Mouse (Mus musculus) limb, embryonic 15.5 days (tissue): ENCODE measurements around the gene Ndufa13. TPM values are rescaled to one million over a fixed set of nuclear protein-coding genes. Genes with fewer than 3 reads are reported as not detected.

Source experiments
- ATAC-seq: fragments of 200-750 bp; cut with Nextera tagmentation; 2 replicates; pipeline ENCODE4 v1.8.0; 2017; ENCODE audit warnings: low read depth, moderate TSS enrichment; ENCODE audit not compliant: insufficient number of reproducible peaks, low FRiP score, low TSS enrichment
- H3K27ac ChIP-seq: fragments of 300-500 bp; sonication (generic); 2 replicates; pipeline ENCODE4 v1.5.1; 2015; ENCODE audit warnings: moderate library complexity, mild to moderate bottlenecking, inconsistent platforms
- H3K27me3 ChIP-seq: fragments of 300-500 bp; sonication (generic); 2 replicates; pipeline ENCODE4 v1.6.1; 2015; ENCODE audit warnings: inconsistent platforms
- H3K36me3 ChIP-seq: fragments of 300-500 bp; sonication (generic); 2 replicates; pipeline ENCODE4 v1.6.1; 2015; ENCODE audit warnings: inconsistent platforms
- H3K4me1 ChIP-seq: fragments of 300-500 bp; sonication (generic); 2 replicates; pipeline ENCODE4 v1.6.1; 2015; ENCODE audit warnings: inconsistent platforms
- H3K4me2 ChIP-seq: fragments of 300-500 bp; sonication (generic); 2 replicates; pipeline ENCODE4 v1.6.1; 2015; ENCODE audit warnings: mild to moderate bottlenecking, inconsistent platforms
- H3K4me3 ChIP-seq: fragments of 300-500 bp; sonication (generic); 2 replicates; pipeline ENCODE4 v1.5.1; 2015; ENCODE audit warnings: mild to moderate bottlenecking, inconsistent platforms
- H3K9ac ChIP-seq: fragments of 300-500 bp; sonication (generic); 2 replicates; pipeline ENCODE4 v1.6.1; 2015; ENCODE audit warnings: inconsistent platforms
- H3K9me3 ChIP-seq: fragments of 300-500 bp; sonication (generic); 2 replicates; pipeline ENCODE4 v1.6.1; 2016; ENCODE audit warnings: inconsistent platforms
- WGBS: fragments of 180-500 bp; shearing (Covaris S2); methylation state at CpG from one replicate; pipeline ENCODE4 v1.1.7; 2015; 5-methylcytosine and 5-hydroxymethylcytosine counted together
- polyA plus RNA-seq: library from polyadenylated mRNA; unstranded; fragments of >200 nt; fragmentation: Nextera tagmentation; extraction: Ambion mirVana; gene quantifications from 2 replicates; pipeline ENCODE4 v1.2.1, GENCODE M21; 2015

Ndufa13 gene
- polyA plus RNA-seq, 1 experiment from 2014 or later: 168 TPM

DNA sequence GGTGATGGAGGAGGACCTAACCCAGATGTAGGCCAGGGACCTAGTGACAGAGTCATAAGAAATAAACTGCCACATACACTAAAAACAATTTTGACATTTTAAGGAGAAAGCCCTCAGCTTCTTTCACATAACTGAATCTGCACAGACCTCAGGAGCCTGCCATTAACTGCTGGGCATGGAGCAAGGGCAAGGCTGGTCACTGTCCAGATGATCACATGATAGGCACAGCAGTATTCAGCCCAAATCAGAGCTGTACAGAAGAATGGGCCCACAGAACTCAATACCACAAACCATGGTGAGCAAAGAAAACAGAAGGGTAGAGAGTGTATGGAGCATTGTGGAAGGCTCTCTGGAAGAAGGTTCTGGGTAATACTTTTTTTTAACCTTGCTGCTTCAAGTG, 24.5 kb upstream of the Ndufa13 start:
- Histone ChIP-seq H3K4me3 (no peak overlapping the region), H3K27me3 (no peaks in the 10 kb centered on the region), H3K4me1 (no peaks in the 10 kb centered on the region), H3K36me3 (peaks cover 6% of the 10 kb centered on the region; the same call in 1 of the 2 replicates), H3K9me3 (no peaks in the 10 kb centered on the region), H3K9ac (no peak overlapping the region), H3K27ac (no peak overlapping the region), H3K4me2 (no peak overlapping the region)
- no peak for ATAC-seq

DNA sequence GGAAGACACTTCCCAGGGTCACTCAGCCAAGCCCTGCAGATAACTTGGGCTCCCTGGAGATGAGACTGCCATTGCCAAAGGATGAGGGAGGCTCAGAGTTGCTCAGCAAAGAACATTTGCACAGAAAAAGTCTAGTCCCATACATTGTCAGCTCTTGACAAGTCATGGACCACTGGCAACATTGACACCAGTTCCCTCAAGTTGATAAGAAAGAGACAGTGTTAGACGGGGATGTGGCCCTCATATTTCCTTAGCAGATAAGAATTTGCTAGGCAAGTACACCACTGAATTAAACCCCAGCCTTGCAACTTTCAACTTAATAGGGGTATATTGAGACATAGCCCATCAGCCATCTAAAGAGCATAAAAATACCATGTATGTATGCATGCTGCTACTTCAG, 21.6 kb upstream of the Ndufa13 start:
- WGBS: 68% methylated on average over 1 of the region's 1 CpGs
- no peak overlapping the region for H3K4me2 ChIP-seq
- no peak overlapping the region for H3K4me3 ChIP-seq
- no peaks in the 10 kb centered on the region for H3K9me3 ChIP-seq
- no peak overlapping the region for H3K27ac ChIP-seq
- no peak for ATAC-seq
- H3K4me1 ChIP-seq: peaks cover 23% of the 10 kb centered on the region
- H3K36me3 ChIP-seq: peaks cover 6% of the 10 kb centered on the region; the same call in 1 of the 2 replicates
- H3K27me3 ChIP-seq: no peaks in the 10 kb centered on the region
- H3K9ac ChIP-seq: no peak overlapping the region

DNA sequence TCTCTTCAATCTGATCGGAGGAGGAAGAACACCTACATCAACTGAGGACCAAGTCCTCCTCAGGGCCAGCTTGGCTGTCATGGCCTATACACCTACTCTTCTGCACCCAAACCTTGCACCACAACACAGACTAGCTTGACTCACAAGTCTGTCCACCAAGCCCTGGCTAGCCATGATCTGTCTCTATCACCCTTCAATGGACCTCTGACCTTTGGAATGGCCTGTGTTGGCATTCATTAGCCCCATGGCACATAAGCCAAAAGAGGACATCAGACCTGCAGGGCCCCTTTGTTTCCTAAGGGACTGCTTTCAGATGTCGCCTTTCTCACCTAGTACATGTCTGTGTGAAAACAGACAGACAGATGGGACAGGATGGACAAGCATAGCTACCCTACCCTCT, 18.8 kb upstream of the Ndufa13 start:
- WGBS: 94% methylated on average over 2 of the region's 2 CpGs
- no peaks in the 10 kb centered on the region for H3K27me3 ChIP-seq
- peaks cover 18% of the 10 kb centered on the region for H3K36me3 ChIP-seq
- peaks cover 23% of the 10 kb centered on the region for H3K4me1 ChIP-seq
- peak overlapping the region; percentile 55; the same call in 1 of the 2 replicates for H3K27ac ChIP-seq
- H3K4me2 ChIP-seq: no peak overlapping the region
- no peaks in the 10 kb centered on the region for H3K9me3 ChIP-seq
- no peak overlapping the region for H3K4me3 ChIP-seq
- H3K9ac ChIP-seq: no peak overlapping the region
- ATAC-seq: no peak

DNA sequence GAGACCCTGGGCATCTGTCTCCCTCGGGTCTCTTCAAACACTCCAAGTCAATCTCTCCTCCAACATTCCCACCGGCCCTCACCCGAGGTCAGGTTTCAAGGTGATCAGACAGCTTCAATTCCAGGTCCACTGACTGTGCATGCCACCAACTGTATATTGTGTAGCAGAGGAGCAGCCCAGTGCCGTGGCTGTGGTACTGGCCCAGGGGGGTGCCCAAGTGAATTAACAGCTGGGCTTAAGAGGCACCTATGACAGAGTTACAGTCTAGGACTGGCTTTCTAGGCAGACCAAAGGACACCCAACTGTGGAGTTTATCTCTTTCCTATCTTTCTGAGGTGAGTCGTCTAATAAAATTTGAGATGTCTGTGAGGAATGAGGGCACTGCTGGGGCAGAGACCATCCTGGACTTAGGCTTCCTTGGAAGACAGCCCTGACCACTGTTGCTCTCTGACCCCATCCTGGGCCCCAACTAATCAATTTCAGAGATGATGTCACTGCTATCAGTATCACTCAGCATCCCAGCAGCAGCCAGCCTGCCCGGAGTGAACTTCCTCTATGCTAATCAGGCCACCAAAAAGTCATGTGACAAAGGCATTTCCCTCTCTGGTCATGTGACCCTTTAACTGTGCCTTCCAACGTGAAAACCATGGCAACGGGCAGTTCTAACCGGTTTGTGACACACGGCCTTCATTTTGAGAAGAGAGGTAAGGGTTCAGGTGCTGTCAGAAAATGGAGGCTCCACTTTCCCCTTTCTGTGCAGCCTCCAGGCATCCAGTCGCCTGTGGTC, 17.7 kb upstream of the Ndufa13 start:
- no peaks in the 10 kb centered on the region for H3K9me3 ChIP-seq
- ATAC-seq: no peak; the same call in 1 of the 2 replicates
- H3K9ac ChIP-seq: no peak overlapping the region
- H3K27me3 ChIP-seq: no peaks in the 10 kb centered on the region
- WGBS: 44% methylated on average over 11 of the region's 11 CpGs
- peaks cover 29% of the 10 kb centered on the region for H3K36me3 ChIP-seq
- no peak overlapping the region for H3K4me3 ChIP-seq
- H3K4me2 ChIP-seq: no peak overlapping the region
- peaks cover 23% of the 10 kb centered on the region for H3K4me1 ChIP-seq
- peak overlapping the region; percentile 55 for H3K27ac ChIP-seq

DNA sequence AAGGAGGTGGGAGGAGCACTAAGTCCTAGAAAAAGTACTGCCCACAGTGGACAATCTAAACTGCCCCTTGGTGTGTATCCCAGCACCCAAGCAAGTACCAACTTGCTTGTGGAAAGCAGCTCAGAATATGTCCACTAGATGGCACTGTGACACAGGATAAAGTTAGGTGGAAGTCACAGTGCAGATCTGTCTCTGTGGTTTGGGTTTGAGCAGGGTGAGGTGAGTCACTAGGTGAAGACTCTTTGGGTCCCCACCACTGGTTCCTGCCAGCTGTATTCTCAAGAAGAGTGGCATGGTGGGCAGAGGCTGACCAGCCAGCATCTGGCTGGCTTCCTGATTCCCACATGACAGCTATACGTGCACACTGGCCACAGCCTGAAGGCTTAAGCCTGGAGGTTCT, 16.7 kb upstream of the Ndufa13 start:
- H3K9me3 ChIP-seq: no peaks in the 10 kb centered on the region
- H3K4me2 ChIP-seq: no peak overlapping the region
- no peaks in the 10 kb centered on the region for H3K27me3 ChIP-seq
- no peak overlapping the region for H3K9ac ChIP-seq
- WGBS: 55% methylated on average over 1 of the region's 1 CpGs
- peaks cover 23% of the 10 kb centered on the region for H3K4me1 ChIP-seq
- no peak for ATAC-seq
- H3K36me3 ChIP-seq: peaks cover 40% of the 10 kb centered on the region
- peak overlapping the region; percentile 51 for H3K27ac ChIP-seq
- no peak overlapping the region for H3K4me3 ChIP-seq

DNA sequence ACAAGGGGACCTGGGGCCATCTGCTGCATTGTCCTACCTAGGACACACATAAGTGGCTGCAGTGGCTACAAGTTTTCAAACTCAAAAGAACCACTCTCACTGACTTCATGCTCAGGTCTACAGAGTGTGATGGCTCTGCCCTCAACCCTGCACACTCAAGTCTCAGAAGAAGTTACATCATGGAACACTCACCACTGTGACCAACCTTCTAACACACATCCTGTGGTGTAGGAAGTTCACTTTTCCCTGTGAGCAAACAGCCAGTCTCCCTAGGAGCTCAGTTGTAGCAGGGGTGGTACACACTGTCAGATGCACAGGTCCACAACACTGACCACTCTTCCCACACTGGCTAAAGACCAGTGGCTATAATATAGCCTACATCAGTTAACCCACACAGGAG, 16.1 kb upstream of the Ndufa13 start:
- H3K4me3 ChIP-seq: no peak overlapping the region
- no peaks in the 10 kb centered on the region for H3K9me3 ChIP-seq
- H3K27me3 ChIP-seq: no peaks in the 10 kb centered on the region
- peaks cover 23% of the 10 kb centered on the region for H3K4me1 ChIP-seq
- no peak overlapping the region for H3K4me2 ChIP-seq
- H3K36me3 ChIP-seq: peaks cover 45% of the 10 kb centered on the region
- no peak overlapping the region for H3K9ac ChIP-seq
- no peak overlapping the region for H3K27ac ChIP-seq
- no peak for ATAC-seq

DNA sequence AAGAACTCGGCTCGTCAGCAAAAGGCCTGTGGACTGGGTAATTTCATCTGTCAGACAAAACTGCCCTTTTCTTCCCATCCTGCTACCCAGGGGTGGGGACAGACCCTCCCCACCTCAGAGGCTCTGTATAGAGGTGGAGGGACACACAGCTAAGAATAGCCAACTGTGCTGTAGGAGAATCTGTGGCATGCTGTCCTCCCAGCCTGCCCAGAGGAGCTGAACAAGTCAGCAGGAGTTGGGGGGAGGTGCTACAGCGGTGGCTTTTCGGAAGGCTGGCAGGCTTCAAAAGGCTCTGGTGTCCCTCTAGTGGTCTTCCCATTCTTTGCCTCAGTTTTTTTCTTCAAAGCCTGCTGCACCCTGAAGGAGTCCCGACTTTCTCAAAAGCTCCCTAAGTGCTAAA, 13.4 kb upstream of the Ndufa13 start:
- WGBS: 55% methylated on average over 5 of the region's 5 CpGs
- no peaks in the 10 kb centered on the region for H3K9me3 ChIP-seq

DNA sequence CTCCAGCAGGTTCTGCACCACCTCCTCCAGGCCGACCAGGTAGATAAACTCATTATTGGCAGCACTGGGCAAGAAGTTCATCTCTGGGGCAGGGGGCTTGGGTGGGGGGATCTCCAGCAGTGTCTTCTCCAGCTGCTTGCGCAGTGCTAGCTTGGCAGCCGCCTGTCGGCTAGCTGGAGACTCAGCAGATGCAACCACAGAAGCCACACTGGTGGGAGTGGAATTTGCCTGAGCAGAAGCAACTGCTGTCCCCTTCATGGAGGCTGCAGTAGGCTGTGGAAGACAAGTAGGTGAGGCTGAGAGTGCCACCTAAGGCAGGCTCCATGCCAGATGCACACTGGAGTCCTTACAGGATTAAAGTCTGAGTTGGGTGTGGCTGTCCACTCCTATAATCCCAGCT, 12.2 kb upstream of the Ndufa13 start:
- ATAC-seq: no peak

More for the DNA sequence above, 13.4 kb upstream of the Ndufa13 start:
- H3K27me3 ChIP-seq: no peaks in the 10 kb centered on the region
- no peak overlapping the region for H3K4me2 ChIP-seq
- peaks cover 15% of the 10 kb centered on the region for H3K4me1 ChIP-seq
- ATAC-seq: no peak
- H3K27ac ChIP-seq: no peak overlapping the region
- H3K9ac ChIP-seq: no peak overlapping the region
- H3K4me3 ChIP-seq: no peak overlapping the region
- peaks cover 72% of the 10 kb centered on the region for H3K36me3 ChIP-seq

DNA sequence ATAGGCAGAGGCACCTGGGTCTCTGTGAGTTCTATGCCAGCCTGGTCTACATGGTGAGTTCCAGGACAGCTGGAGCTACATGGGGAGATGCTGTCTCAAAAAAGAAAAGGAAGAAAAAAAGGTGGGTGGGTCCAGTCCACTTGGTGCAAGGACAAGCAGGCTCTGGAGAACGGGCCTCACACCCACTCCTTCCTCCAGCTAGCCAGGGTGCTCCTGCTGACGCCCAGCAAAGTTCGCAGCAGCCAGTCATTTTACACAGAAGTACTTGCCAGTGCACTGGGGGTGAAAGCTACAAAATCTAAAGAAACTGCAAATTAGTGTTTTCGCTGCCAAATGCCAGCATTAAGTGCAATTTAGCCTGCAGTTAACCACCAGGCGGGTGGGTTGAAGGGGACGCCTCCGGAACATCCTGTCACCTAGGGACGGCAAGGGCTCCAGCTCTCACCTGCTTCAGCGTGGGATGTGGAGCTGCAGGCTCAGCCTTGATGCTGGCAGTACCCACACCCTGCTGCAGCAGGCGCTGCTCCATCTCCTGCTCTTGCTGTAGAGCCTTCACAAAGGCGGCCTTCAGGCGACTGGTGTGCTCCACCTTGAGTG, 10.2 kb upstream of the Ndufa13 start:
- no peaks in the 10 kb centered on the region for H3K27me3 ChIP-seq
- peaks cover 100% of the 10 kb centered on the region for H3K36me3 ChIP-seq
- H3K4me1 ChIP-seq: no peaks in the 10 kb centered on the region
- ATAC-seq: no peak
- H3K9me3 ChIP-seq: no peaks in the 10 kb centered on the region
- no peak overlapping the region for H3K27ac ChIP-seq
- WGBS: 87% methylated on average over 12 of the region's 12 CpGs
- no peak overlapping the region for H3K4me2 ChIP-seq
- no peak overlapping the region for H3K4me3 ChIP-seq
- no peak overlapping the region for H3K9ac ChIP-seq

More for the DNA sequence above, 12.2 kb upstream of the Ndufa13 start:
- H3K27me3 ChIP-seq: no peaks in the 10 kb centered on the region
- peaks cover 85% of the 10 kb centered on the region for H3K36me3 ChIP-seq
- WGBS: 85% methylated on average over 4 of the region's 4 CpGs
- H3K4me2 ChIP-seq: no peak overlapping the region
- no peak overlapping the region for H3K4me3 ChIP-seq
- H3K9me3 ChIP-seq: no peaks in the 10 kb centered on the region
- no peak overlapping the region for H3K9ac ChIP-seq
- H3K27ac ChIP-seq: no peak overlapping the region
- H3K4me1 ChIP-seq: peaks cover 5% of the 10 kb centered on the region; the same call in 1 of the 2 replicates

DNA sequence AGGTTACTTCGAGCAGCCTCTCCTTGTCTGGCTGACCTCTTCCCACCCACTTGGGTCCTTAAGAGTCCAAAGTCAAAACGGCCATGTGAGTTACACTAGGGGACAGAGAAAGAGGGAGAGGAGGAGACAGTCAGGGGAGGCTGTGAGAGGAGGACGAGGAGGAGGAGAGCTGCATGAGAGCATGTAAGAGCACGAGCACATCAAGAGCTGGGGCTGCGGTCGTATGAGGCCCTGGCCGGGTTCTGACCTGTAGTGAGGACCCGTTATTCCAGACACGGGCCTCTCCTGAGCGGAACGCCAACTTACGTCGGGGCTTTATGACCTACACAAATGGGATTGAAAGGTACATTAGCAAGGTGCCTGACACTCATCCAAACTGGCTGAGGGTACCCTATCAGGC, 9.6 kb upstream of the Ndufa13 start:
- no peaks in the 10 kb centered on the region for H3K9me3 ChIP-seq
- no peak overlapping the region for H3K4me2 ChIP-seq
- no peaks in the 10 kb centered on the region for H3K27me3 ChIP-seq
- ATAC-seq: no peak
- H3K4me3 ChIP-seq: no peak overlapping the region
- peaks cover 97% of the 10 kb centered on the region for H3K36me3 ChIP-seq
- H3K27ac ChIP-seq: no peak overlapping the region
- H3K4me1 ChIP-seq: no peaks in the 10 kb centered on the region
- no peak overlapping the region for H3K9ac ChIP-seq
- 87% methylated on average over 13 of the region's 13 CpGs for WGBS

DNA sequence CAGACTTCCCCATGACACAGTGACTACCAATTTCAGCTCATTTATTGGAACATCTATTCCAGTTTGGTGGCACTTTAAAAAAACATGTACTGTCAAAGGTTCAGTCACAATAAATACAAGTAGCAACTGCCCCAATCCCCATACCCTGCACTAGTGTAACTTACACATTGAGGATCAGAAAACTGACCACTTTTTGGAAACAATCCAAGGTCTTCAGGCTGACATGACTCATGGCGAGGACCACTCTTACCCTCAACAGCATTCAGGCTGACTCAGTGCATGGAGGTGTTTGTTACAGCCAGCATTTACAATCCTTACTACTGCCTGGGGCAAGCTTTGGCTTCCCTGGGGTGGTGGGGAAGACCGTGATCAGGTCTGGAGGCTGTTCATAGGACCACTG, 4.7 kb upstream of the Ndufa13 start:
- no peak overlapping the region for H3K27ac ChIP-seq
- WGBS: 85% methylated on average over 2 of the region's 2 CpGs
- H3K4me2 ChIP-seq: no peak overlapping the region
- no peaks in the 10 kb centered on the region for H3K27me3 ChIP-seq
- no peak overlapping the region for H3K4me3 ChIP-seq
- no peak overlapping the region for H3K9ac ChIP-seq
- H3K9me3 ChIP-seq: no peaks in the 10 kb centered on the region
- H3K36me3 ChIP-seq: peaks cover 53% of the 10 kb centered on the region
- ATAC-seq: no peak
- H3K4me1 ChIP-seq: peaks cover 22% of the 10 kb centered on the region

DNA sequence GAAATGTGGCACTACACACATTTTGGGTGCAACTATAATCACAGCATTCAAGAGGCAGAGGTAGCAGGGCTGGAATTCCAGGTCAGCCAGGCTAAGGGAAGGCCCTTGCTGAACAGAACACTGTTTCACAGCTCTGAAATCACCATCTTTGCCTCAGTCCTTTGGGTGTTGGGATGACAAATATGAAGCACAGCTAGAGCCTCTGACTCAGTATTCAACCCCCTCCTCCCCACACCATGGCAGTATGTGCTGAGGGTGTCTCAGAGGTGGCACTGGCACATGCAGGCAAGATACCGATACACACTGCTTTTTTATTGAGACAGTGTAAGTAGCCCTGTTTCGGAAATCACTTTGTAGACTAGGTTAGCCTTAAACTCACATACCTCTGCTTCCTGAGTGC, 3.9 kb upstream of the Ndufa13 start:
- Histone ChIP-seq H3K9me3 (no peaks in the 10 kb centered on the region), H3K4me1 (peaks cover 26% of the 10 kb centered on the region), H3K27ac (no peak overlapping the region), H3K4me3 (no peak overlapping the region), H3K9ac (no peak overlapping the region), H3K27me3 (no peaks in the 10 kb centered on the region), H3K4me2 (no peak overlapping the region), H3K36me3 (peaks cover 45% of the 10 kb centered on the region)
- no peak for ATAC-seq
- WGBS: 68% methylated on average over 2 of the region's 2 CpGs
